Mouse (Mus musculus) kidney, embryonic 15.5 days (tissue): ENCODE results near the gene Ccpg1. TPM values are rescaled to one million over a fixed set of nuclear protein-coding genes. Genes with fewer than 3 reads are reported as not detected.

Experiments
- ATAC-seq: fragments of 200-750 bp; cut with Nextera tagmentation; replicated peaks from 2 replicates; pipeline ENCODE4 v1.8.0; 2017; ENCODE audit warnings: moderate TSS enrichment; ENCODE audit not compliant: low FRiP score
- H3K27ac ChIP-seq: fragments of 300-500 bp; sonication (generic); 2 replicates; pipeline ENCODE4 v1.5.1; 2015; ENCODE audit warnings: mild to moderate bottlenecking, inconsistent platforms
- H3K27me3 ChIP-seq: fragments of 300-500 bp; sonication (generic); 2 replicates; pipeline ENCODE4 v1.6.1; 2015; ENCODE audit warnings: inconsistent platforms
- H3K36me3 ChIP-seq: fragments of 300-500 bp; sonication (generic); 2 replicates; pipeline ENCODE4 v1.6.1; 2015; ENCODE audit warnings: inconsistent platforms
- H3K4me1 ChIP-seq: fragments of 300-500 bp; sonication (generic); 2 replicates; pipeline ENCODE4 v1.6.1; 2015; ENCODE audit warnings: inconsistent platforms
- H3K4me2 ChIP-seq: fragments of 300-500 bp; sonication (generic); 2 replicates; pipeline ENCODE4 v1.6.1; 2015; ENCODE audit warnings: moderate library complexity, mild to moderate bottlenecking, inconsistent platforms
- H3K4me3 ChIP-seq: fragments of 300-500 bp; sonication (generic); replicated peaks from 2 replicates; pipeline ENCODE4 v1.5.1; 2015; ENCODE audit warnings: mild to moderate bottlenecking, inconsistent platforms
- H3K9ac ChIP-seq: fragments of 300-500 bp; sonication (generic); 2 replicates; pipeline ENCODE4 v1.6.1; 2015; ENCODE audit warnings: mild to moderate bottlenecking, inconsistent platforms
- H3K9me3 ChIP-seq: fragments of 300-500 bp; sonication (generic); replicated peaks from 2 replicates; pipeline ENCODE4 v1.6.1; 2016; ENCODE audit warnings: inconsistent platforms
- WGBS: fragments of 180-500 bp; shearing (Covaris S2); methylation state at CpG from one replicate; pipeline ENCODE4 v1.1.7; 2015; ENCODE audit warnings: mixed read lengths; 5-methylcytosine and 5-hydroxymethylcytosine counted together
- polyA plus RNA-seq: library from polyadenylated mRNA; unstranded; fragments of >200 nt; fragmentation: Nextera tagmentation; extraction: Ambion mirVana; gene quantifications from 2 replicates; pipeline ENCODE4 v1.2.1, GENCODE M21; 2015

Ccpg1 gene
- 34.7 and 36.6 TPM in 2 replicates for polyA plus RNA-seq

DNA sequence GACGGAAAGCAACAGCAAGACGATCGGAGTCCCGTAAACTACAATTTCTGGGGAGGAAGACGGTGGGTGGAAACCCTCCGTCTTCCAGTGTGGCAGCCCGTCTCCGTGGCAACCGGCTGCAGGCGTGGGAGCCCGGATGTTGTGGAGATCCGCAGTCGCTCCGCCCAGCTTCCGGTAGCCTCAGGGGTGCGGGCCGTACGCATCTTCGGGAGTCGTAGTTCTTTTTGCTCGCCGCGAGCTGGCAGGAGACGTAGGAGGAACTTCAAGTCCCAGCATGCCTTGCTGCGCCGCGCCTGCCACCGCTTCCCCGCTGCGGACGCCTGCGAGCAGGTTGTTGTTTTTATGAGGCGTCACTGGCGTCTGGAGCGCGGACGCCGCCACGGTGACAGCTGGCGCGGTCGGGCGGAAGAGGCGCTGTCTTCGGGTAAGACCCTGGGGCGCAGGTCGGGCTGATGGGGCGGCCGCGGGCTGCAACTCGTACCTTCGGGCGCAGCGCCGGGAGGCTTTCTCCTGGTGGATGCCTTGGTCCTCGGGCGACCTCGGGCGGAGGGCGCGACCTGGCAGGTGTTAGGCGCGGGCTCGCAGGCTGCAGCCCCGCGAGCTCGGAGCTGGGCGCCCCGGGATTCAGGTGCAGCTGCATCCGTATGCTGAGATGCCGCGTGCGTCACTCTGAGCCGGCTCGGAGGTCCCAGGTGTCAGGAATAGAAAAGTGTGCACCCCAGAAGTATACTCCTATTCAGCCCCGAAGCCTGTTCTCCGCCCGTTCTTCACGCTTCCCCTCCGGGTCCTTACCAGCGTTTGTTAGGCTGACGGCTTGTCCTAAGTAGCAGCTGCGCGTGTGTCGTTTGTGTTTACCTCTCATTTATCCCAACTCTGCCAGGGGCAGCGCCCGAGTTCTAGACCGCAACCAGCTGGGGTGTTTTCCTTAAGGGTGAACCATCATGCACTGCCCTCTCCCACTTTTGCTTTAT, at the start of gene Ccpg1, which contains the start of gene Ccpg1os:
Gene Ccpg1, plus strand, starts transcription at position 180 of the 971 bp plus-strand sequence.
Gene Ccpg1os, minus strand, starts transcription at position 133 of the 971 bp plus-strand sequence.
- H3K4me2 ChIP-seq, result peak within 1 kb of the TSS; percentile 91
- peak within 1 kb of the TSS; percentile 67 for H3K27ac ChIP-seq
- H3K4me1 ChIP-seq, result peaks cover 16% of the 10 kb centered on the region
- under 1% methylated on average over 88 of the region's 88 CpGs for WGBS
- H3K9ac ChIP-seq, result peak within 1 kb of the TSS; percentile 69
- no peaks in the 10 kb centered on the region for H3K27me3 ChIP-seq
- no peaks in the 10 kb centered on the region for H3K36me3 ChIP-seq
- peak within 1 kb of the TSS; percentile 76 for H3K4me3 ChIP-seq
- no peaks in the 10 kb centered on the region for H3K9me3 ChIP-seq
- peak; percentile 100 for ATAC-seq

- 75% methylated on average over 2 of the region's 2 CpGs for WGBS
- Histone ChIP-seq H3K4me3 (no peak overlapping the region), H3K4me2 (no peak overlapping the region), H3K27me3 (no peaks in the 10 kb centered on the region), H3K4me1 (no peaks in the 10 kb centered on the region), H3K36me3 (peaks cover 7% of the 10 kb centered on the region), H3K9me3 (no peaks in the 10 kb centered on the region), H3K27ac (no peak overlapping the region), H3K9ac (no peak overlapping the region)
- no peak for ATAC-seq
Observed at GRCm38 (mm10) chr9:72936301-72936700, 48.9 kb upstream of the Ccpg1 start.

DNA sequence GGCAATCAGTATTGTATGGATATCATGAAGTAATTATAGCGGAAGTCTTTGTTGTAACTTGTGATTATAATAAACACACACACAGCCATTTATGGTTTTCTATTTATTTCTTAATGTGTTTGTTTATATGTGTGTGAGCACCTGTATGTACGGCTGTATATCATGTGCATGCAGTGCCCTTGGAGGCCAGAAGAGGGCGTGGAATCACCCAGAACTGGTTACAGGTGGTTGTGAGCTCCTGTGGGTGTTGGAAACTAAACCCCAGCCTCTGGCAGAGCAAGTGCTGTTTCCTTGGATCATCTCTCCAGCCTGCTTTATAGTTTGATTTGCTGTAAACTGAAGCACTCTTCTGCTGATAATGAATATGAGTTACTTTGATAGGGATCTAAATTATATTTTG, 41.8 kb upstream of the Ccpg1 start:
- Histone ChIP-seq H3K27ac (no peak overlapping the region), H3K4me2 (no peak overlapping the region), H3K27me3 (no peaks in the 10 kb centered on the region), H3K9me3 (no peaks in the 10 kb centered on the region), H3K4me1 (no peaks in the 10 kb centered on the region), H3K4me3 (no peak overlapping the region), H3K36me3 (peaks cover 35% of the 10 kb centered on the region), H3K9ac (no peak overlapping the region)
- no peak for ATAC-seq
- WGBS, result 67% methylated on average over 3 of the region's 3 CpGs

- H3K27me3 ChIP-seq, result no peaks in the 10 kb centered on the region
- H3K4me2 ChIP-seq, result no peak overlapping the region
- no peak overlapping the region for H3K27ac ChIP-seq
- no peak overlapping the region for H3K9ac ChIP-seq
- no peak overlapping the region for H3K4me3 ChIP-seq
- H3K9me3 ChIP-seq, result no peaks in the 10 kb centered on the region
- 90% methylated on average over 13 of the region's 13 CpGs for WGBS
- no peaks in the 10 kb centered on the region for H3K4me1 ChIP-seq
- H3K36me3 ChIP-seq, result peaks cover 35% of the 10 kb centered on the region
- no peak for ATAC-seq
Observed at GRCm38 (mm10) chr9:72944286-72944685, 40.9 kb upstream of the Ccpg1 start.

GRCm38 (mm10) chr9:72947010-72947409, 38.2 kb upstream of the Ccpg1 start:
- H3K4me1 ChIP-seq, result 0 out of 2 replicates have a peak, but pooled peaks cover 5% of the 10 kb centered on the region
- H3K27me3 ChIP-seq, result no peaks in the 10 kb centered on the region
- no peak for ATAC-seq
- peaks cover 35% of the 10 kb centered on the region for H3K36me3 ChIP-seq
- H3K4me3 ChIP-seq, result no peak overlapping the region
- no peak overlapping the region for H3K9ac ChIP-seq
- WGBS, result 97% methylated on average over 1 of the region's 1 CpGs
- H3K27ac ChIP-seq, result no peak overlapping the region
- H3K4me2 ChIP-seq, result no peak overlapping the region
- H3K9me3 ChIP-seq, result no peaks in the 10 kb centered on the region

- H3K4me1 ChIP-seq, result 0 out of 2 replicates have a peak, but pooled peaks cover 5% of the 10 kb centered on the region
- H3K36me3 ChIP-seq, result peaks cover 24% of the 10 kb centered on the region
- no peaks in the 10 kb centered on the region for H3K9me3 ChIP-seq
- no peak overlapping the region for H3K27ac ChIP-seq
- ATAC-seq, result no peak
- no peak overlapping the region for H3K9ac ChIP-seq
- H3K4me2 ChIP-seq, result no peak overlapping the region
- H3K27me3 ChIP-seq, result no peaks in the 10 kb centered on the region
- 61% methylated on average over 7 of the region's 7 CpGs for WGBS
- no peak overlapping the region for H3K4me3 ChIP-seq
Observed at GRCm38 (mm10) chr9:72949572-72949971, 35.7 kb upstream of the Ccpg1 start.

GRCm38 (mm10) chr9:72954746-72955145, 30.5 kb upstream of the Ccpg1 start:
- Histone ChIP-seq H3K9ac (no peak overlapping the region), H3K4me3 (no peak overlapping the region), H3K27ac (no peak overlapping the region), H3K27me3 (no peaks in the 10 kb centered on the region), H3K4me2 (no peak overlapping the region), H3K36me3 (no peaks in the 10 kb centered on the region), H3K4me1 (peaks cover 8% of the 10 kb centered on the region), H3K9me3 (no peaks in the 10 kb centered on the region)
- 48% methylated on average over 2 of the region's 2 CpGs for WGBS
- no peak for ATAC-seq

GRCm38 (mm10) chr9:72955546-72955945, 29.7 kb upstream of the Ccpg1 start:
- WGBS, result 13% methylated on average over 1 of the region's 1 CpGs
- H3K9me3 ChIP-seq, result no peaks in the 10 kb centered on the region
- H3K4me3 ChIP-seq, result no peak overlapping the region
- H3K27ac ChIP-seq, result no peak overlapping the region
- ATAC-seq, result no peak
- no peaks in the 10 kb centered on the region for H3K36me3 ChIP-seq
- no peak overlapping the region for H3K9ac ChIP-seq
- H3K27me3 ChIP-seq, result no peaks in the 10 kb centered on the region
- peaks cover 8% of the 10 kb centered on the region for H3K4me1 ChIP-seq
- H3K4me2 ChIP-seq, result no peak overlapping the region

DNA sequence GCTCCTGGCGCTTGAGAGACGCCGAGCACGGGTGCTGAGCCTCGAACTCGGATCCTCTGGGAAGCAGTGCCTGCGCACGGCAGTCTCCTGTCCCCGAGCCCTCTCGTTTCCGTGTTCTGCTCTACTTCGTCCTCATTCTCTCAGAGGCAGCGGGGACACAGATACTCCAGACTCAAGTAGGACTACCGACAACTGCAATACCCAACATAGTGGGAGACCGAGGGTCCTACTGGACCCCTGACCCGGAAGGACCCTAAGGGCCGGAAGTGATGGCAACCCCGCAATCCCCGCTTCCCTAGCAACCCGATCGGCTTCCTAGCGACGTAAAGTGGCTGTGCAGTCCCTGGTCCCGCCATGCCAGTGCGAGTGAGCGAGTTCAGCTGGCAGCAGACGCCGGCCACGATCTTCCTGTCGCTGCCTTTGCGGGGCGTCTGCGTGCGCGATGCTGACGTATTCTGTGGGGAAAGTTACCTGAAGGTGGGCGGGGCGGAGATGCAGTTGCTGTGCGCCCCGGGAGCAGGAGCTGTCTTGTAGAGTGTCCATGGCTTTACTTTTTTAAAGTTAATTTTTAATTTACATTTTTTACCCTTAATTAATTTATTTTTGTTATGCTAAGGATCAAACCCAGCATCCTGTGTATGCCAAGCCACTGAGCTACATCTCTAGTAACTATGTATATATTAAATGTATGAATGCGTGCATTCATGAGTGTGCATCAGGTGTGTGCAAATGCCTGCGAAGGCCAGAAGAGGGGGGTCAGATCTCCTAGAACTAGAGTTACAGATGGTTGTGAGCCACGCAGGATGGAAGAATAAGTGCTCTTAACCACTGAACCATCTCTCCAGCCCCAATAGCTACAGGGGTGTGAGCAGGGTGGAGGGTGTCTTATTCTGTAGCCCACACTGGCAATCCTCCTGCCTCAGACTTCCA, 26.4 kb upstream of the Ccpg1 start, which contains the start of the genes Dyx1c1 and Gm44503:
Gene Dyx1c1, plus strand, starts transcription at position 265 of the 930 bp plus-strand sequence.
Gene Gm44503, plus strand, starts transcription at position 332 of the 930 bp plus-strand sequence.
- H3K36me3 ChIP-seq, result no peaks in the 10 kb centered on the region
- H3K4me2 ChIP-seq, result peak within 1 kb of the TSS; percentile 73
- no peaks in the 10 kb centered on the region for H3K9me3 ChIP-seq
- peak; percentile 92 for ATAC-seq
- peak within 1 kb of the TSS; percentile 54 for H3K9ac ChIP-seq
- H3K4me1 ChIP-seq, result peaks cover 10% of the 10 kb centered on the region
- H3K27me3 ChIP-seq, result no peaks in the 10 kb centered on the region
- H3K4me3 ChIP-seq, result peak within 1 kb of the TSS; percentile 71
- peak within 1 kb of the TSS; percentile 69 for H3K27ac ChIP-seq
- WGBS, result 2% methylated on average over 43 of the region's 43 CpGs

GRCm38 (mm10) chr9:72961346-72961745, 23.9 kb upstream of the Ccpg1 start:
- Histone ChIP-seq H3K27me3 (no peaks in the 10 kb centered on the region), H3K4me1 (peaks cover 10% of the 10 kb centered on the region), H3K9ac (no peak overlapping the region), H3K36me3 (no peaks in the 10 kb centered on the region), H3K4me3 (no peak overlapping the region), H3K9me3 (no peaks in the 10 kb centered on the region), H3K27ac (peak overlapping the region; percentile 28; the same call in 1 of the 2 replicates), H3K4me2 (no peak overlapping the region)
- 70% methylated on average over 8 of the region's 8 CpGs for WGBS
- ATAC-seq, result no peak

GRCm38 (mm10) chr9:72961959-72962358, 23.3 kb upstream of the Ccpg1 start:
- Histone ChIP-seq H3K9ac (no peak overlapping the region), H3K27me3 (no peaks in the 10 kb centered on the region), H3K36me3 (no peaks in the 10 kb centered on the region), H3K27ac (no peak overlapping the region), H3K4me1 (peaks cover 10% of the 10 kb centered on the region), H3K9me3 (no peaks in the 10 kb centered on the region), H3K4me3 (no peak overlapping the region), H3K4me2 (no peak overlapping the region)
- ATAC-seq, result no peak
- 80% methylated on average over 15 of the region's 15 CpGs for WGBS
